Mouse (Mus musculus) thymus, adult 2 months (tissue): Measurements from ENCODE around the gene Otof.

ENCODE experiments used
- CTCF ChIP-seq: fragments of 200-500 bp; IDR thresholded peaks from 2 replicates; pipeline ENCODE4 v1.5.1; 2012; ENCODE audit warnings: mild to moderate bottlenecking, control low read depth, low read length, moderate library complexity, borderline replicate concordance; ENCODE audit not compliant: control insufficient read depth, poor library complexity, insufficient read depth; ENCODE audit errors: extremely low read depth
- POLR2A ChIP-seq: fragments of 200-500 bp; IDR thresholded peaks from 2 replicates; pipeline ENCODE4 v1.6.1; 2012; ENCODE audit warnings: mild to moderate bottlenecking, low read length, control low read depth, moderate library complexity; ENCODE audit not compliant: control insufficient read depth, poor library complexity, insufficient read depth; ENCODE audit errors: extremely low read depth

- TF ChIP-seq CTCF (no peak), POLR2A (no peak)
Measured at GRCm38 (mm10) chr5:30456056-30456455, 5.7 kb downstream of the Otof start.
